Mouse (Mus musculus): Measurements from ENCODE around the gene Ppil6. TPM values are rescaled to one million over a fixed set of nuclear protein-coding genes. Genes with fewer than 3 reads are reported as not detected.
A peak's percentile ranks its signal among the peaks of the same experiment; 100 is the strongest.

Gene Ppil6
- 3.8 and 4.6 TPM in 2 replicates for polyA plus RNA-seq (2011; ENCODE audit: insufficient read depth, insufficient read length, low read depth, missing spikeins)

DNA sequence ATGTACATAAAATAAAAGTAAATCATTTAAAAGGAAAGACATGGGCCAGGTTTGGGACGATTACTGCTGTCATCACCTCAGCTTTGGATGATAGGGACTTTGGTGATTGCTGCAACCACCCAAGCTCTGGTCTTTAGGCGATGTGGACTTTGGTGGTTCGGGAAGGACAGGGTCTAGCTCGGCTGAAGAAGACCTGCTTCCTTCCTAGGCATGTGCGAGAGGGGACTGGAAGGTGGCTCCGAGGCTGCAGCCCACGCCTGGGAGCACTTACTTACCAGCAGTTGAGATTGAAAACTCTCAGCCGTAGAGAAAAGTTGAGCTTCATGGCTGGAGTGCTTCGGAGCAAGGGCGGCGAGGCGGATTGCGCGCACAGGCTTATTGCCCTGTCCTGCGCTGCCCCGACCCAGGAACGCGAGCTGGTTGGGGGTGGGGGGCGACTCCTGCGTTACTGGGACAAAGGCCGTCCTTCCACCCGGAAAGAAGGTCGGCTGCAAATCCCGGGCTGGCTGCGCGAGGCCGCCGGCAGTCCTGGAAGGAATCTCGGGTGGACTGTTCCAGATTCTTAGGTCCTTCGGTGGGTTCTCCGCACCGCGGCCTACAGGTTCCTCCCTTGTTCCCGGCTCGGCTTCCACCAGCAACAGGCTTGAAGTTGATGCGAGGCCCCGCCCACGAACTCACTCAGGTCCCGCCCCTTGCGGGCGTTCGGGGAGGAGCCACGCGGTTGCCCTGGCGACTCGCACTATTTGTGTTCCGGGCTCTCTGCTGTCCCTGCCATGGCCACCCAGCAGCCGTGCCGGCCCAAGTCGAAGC lies at the start of gene Ppil6, which contains the start of gene Smpd2:
TSS of gene Ppil6 (plus strand) at position 732 of the 810 bp plus-strand sequence.
TSS of gene Smpd2 (minus strand) at position 662 of the 810 bp plus-strand sequence.
- H3K4me3 ChIP-seq (ENCODE audit: low read depth, low read length) = peak within 1 kb of the TSS; percentile 81
- TF ChIP-seq EP300 (IDR thresholded peaks at IDR 0.05; ENCODE audit: insufficient read depth, low read depth, low read length) = no peak
- no peak for TF ChIP-seq POLR2A (IDR thresholded peaks at IDR 0.05; ENCODE audit: insufficient read depth, low read length)
- no peak for TF ChIP-seq CTCF (IDR thresholded peaks at IDR 0.05; ENCODE audit: low read depth, low read length)
- no peaks in the 10 kb centered on the region for H3K4me1 ChIP-seq (ENCODE audit: control insufficient read depth, insufficient read depth, low read length)
- no peak within 1 kb of the TSS for H3K27ac ChIP-seq (ENCODE audit: insufficient read depth, low read length)
- H3K9ac ChIP-seq (ENCODE audit: low read depth, poor library complexity, severe bottlenecking) = peak within 1 kb of the TSS; percentile 80
- H3K36me3 ChIP-seq (ENCODE audit: control insufficient read depth, insufficient read depth, low read length, poor library complexity, severe bottlenecking) = no peaks in the 10 kb centered on the region
- no peaks in the 10 kb centered on the region for H3K9me3 ChIP-seq (replicated peaks; ENCODE audit: control insufficient read depth, insufficient read depth, low read length, poor library complexity, severe bottlenecking)
- H3K27me3 ChIP-seq (ENCODE audit: control insufficient read depth, insufficient read depth, low read length, poor library complexity, severe bottlenecking) = no peaks in the 10 kb centered on the region

DNA sequence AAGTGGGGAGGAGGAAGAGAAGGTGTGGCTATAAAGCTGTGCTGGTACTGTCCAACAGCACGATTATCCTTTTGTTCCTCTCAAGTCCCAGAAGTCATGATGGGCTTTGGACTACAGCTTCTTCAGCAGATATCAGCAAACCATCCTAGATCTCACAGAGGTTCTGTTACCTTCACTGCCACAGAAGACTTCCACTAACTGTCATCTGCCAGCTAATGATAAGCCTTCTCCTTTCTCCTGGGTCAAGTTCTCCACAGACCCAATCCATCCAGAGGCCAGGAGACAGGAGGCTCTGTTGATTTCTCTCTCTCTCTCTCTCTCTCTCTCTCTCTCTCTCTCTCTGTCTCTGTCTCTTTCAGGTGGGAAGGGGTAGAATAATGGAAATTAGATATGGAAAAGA lies 42.0 kb upstream of the Ppil6 start:
- H3K36me3 ChIP-seq (ENCODE audit: control insufficient read depth, insufficient read depth, low read length, poor library complexity, severe bottlenecking) = no peaks in the 10 kb centered on the region; the same call in 1 of the 2 replicates
- H3K27me3 ChIP-seq (ENCODE audit: control insufficient read depth, insufficient read depth, low read length, poor library complexity, severe bottlenecking) = no peaks in the 10 kb centered on the region
- no peaks in the 10 kb centered on the region for H3K9me3 ChIP-seq (replicated peaks; ENCODE audit: control insufficient read depth, insufficient read depth, low read length, poor library complexity, severe bottlenecking)
- H3K4me1 ChIP-seq (ENCODE audit: control insufficient read depth, insufficient read depth, low read length) = no peaks in the 10 kb centered on the region
- no peak overlapping the region for H3K27ac ChIP-seq (ENCODE audit: insufficient read depth, low read length)
- H3K9ac ChIP-seq (ENCODE audit: low read depth, poor library complexity, severe bottlenecking) = no peak overlapping the region
- no peak overlapping the region for H3K4me3 ChIP-seq (ENCODE audit: low read depth, low read length)
- TF ChIP-seq POLR2A (IDR thresholded peaks at IDR 0.05; ENCODE audit: insufficient read depth, low read length) (no peak), CTCF (IDR thresholded peaks at IDR 0.05; ENCODE audit: low read depth, low read length) (no peak), EP300 (IDR thresholded peaks at IDR 0.05; ENCODE audit: insufficient read depth, low read depth, low read length) (no peak)

- H3K27me3 ChIP-seq (ENCODE audit: control insufficient read depth, insufficient read depth, low read length, poor library complexity, severe bottlenecking) = no peaks in the 10 kb centered on the region
- H3K4me3 ChIP-seq (ENCODE audit: low read depth, low read length) = peak overlapping the region; percentile 97
- H3K9ac ChIP-seq (ENCODE audit: low read depth, poor library complexity, severe bottlenecking) = peak overlapping the region; percentile 91
- H3K9me3 ChIP-seq (replicated peaks; ENCODE audit: control insufficient read depth, insufficient read depth, low read length, poor library complexity, severe bottlenecking) = no peaks in the 10 kb centered on the region
- peak overlapping the region; percentile 95 for H3K27ac ChIP-seq (ENCODE audit: insufficient read depth, low read length)
- H3K4me1 ChIP-seq (ENCODE audit: control insufficient read depth, insufficient read depth, low read length) = no peaks in the 10 kb centered on the region
- TF ChIP-seq POLR2A (IDR thresholded peaks at IDR 0.05; ENCODE audit: insufficient read depth, low read length) (no peak), CTCF (IDR thresholded peaks at IDR 0.05; ENCODE audit: low read depth, low read length) (no peak), EP300 (IDR thresholded peaks at IDR 0.05; ENCODE audit: insufficient read depth, low read depth, low read length) (no peak)
- no peaks in the 10 kb centered on the region; the same call in 1 of the 2 replicates for H3K36me3 ChIP-seq (ENCODE audit: control insufficient read depth, insufficient read depth, low read length, poor library complexity, severe bottlenecking)
Measured at GRCm38 (mm10) chr10:41449684-41450083, 40.6 kb upstream of the Ppil6 start.

GRCm38 (mm10) chr10:41450137-41450670 lies 40.0 kb upstream of the Ppil6 start, which contains the start of gene Zbtb24:
Gene Zbtb24 (plus strand): TSS chr10:41450383.
- Histone ChIP-seq H3K27me3 (ENCODE audit: control insufficient read depth, insufficient read depth, low read length, poor library complexity, severe bottlenecking) (no peaks in the 10 kb centered on the region), H3K4me1 (ENCODE audit: control insufficient read depth, insufficient read depth, low read length) (no peaks in the 10 kb centered on the region), H3K9ac (ENCODE audit: low read depth, poor library complexity, severe bottlenecking) (peak within 1 kb of the TSS; percentile 91), H3K9me3 (replicated peaks; ENCODE audit: control insufficient read depth, insufficient read depth, low read length, poor library complexity, severe bottlenecking) (no peaks in the 10 kb centered on the region), H3K4me3 (ENCODE audit: low read depth, low read length) (peak within 1 kb of the TSS; percentile 97), H3K36me3 (ENCODE audit: control insufficient read depth, insufficient read depth, low read length, poor library complexity, severe bottlenecking) (no peaks in the 10 kb centered on the region; the same call in 1 of the 2 replicates), H3K27ac (ENCODE audit: insufficient read depth, low read length) (peak within 1 kb of the TSS; percentile 95)
- peak; percentile 76 for TF ChIP-seq POLR2A (IDR thresholded peaks at IDR 0.05; ENCODE audit: insufficient read depth, low read length)
- no peak for TF ChIP-seq CTCF (IDR thresholded peaks at IDR 0.05; ENCODE audit: low read depth, low read length)
- TF ChIP-seq EP300 (IDR thresholded peaks at IDR 0.05; ENCODE audit: insufficient read depth, low read depth, low read length) = 0 out of 2 replicates have a peak, but pooled peaks have one; percentile 43

GRCm38 (mm10) chr10:41450780-41451522 lies 39.3 kb upstream of the Ppil6 start:
- Histone ChIP-seq H3K4me3 (ENCODE audit: low read depth, low read length) (peak overlapping the region; percentile 93), H3K4me1 (ENCODE audit: control insufficient read depth, insufficient read depth, low read length) (no peaks in the 10 kb centered on the region), H3K36me3 (ENCODE audit: control insufficient read depth, insufficient read depth, low read length, poor library complexity, severe bottlenecking) (no peaks in the 10 kb centered on the region; the same call in 1 of the 2 replicates), H3K27me3 (ENCODE audit: control insufficient read depth, insufficient read depth, low read length, poor library complexity, severe bottlenecking) (no peaks in the 10 kb centered on the region), H3K9me3 (replicated peaks; ENCODE audit: control insufficient read depth, insufficient read depth, low read length, poor library complexity, severe bottlenecking) (no peaks in the 10 kb centered on the region), H3K27ac (ENCODE audit: insufficient read depth, low read length) (no peak overlapping the region), H3K9ac (ENCODE audit: low read depth, poor library complexity, severe bottlenecking) (peak overlapping the region; percentile 91)
- TF ChIP-seq EP300 (IDR thresholded peaks at IDR 0.05; ENCODE audit: insufficient read depth, low read depth, low read length) = no peak
